Mouse (Mus musculus) heart, postnatal 0 days (tissue): ENCODE results near the gene Ptpn11. TPM values are rescaled to one million over a fixed set of nuclear protein-coding genes. Genes with fewer than 3 reads are reported as not detected.

Experiments
- ATAC-seq: fragments of 200-750 bp; cut with Nextera tagmentation; 2 replicates; pipeline ENCODE4 v1.8.0; 2017; ENCODE audit warnings: low read depth, moderate number of reproducible peaks, moderate library complexity; ENCODE audit not compliant: insufficient read depth
- DNase-seq: peaks from one replicate; pipeline ENCODE4 v3.0.0-alpha.2; 2016; ENCODE audit warnings: low spot score
- H3K27ac ChIP-seq: fragments of 300-500 bp; sonication (generic); 2 replicates; pipeline ENCODE4 v1.5.1; 2014; ENCODE audit warnings: low read depth, mild to moderate bottlenecking
- H3K27me3 ChIP-seq: fragments of 300-500 bp; sonication (generic); 2 replicates; pipeline ENCODE4 v1.6.1; 2014; ENCODE audit warnings: low read length, mixed read lengths; ENCODE audit not compliant: control insufficient read depth, insufficient read depth
- H3K36me3 ChIP-seq: fragments of 300-500 bp; sonication (generic); replicated peaks from 2 replicates; pipeline ENCODE4 v1.6.1; 2014; ENCODE audit warnings: low read length, mixed read lengths; ENCODE audit not compliant: control insufficient read depth, insufficient read depth
- H3K4me1 ChIP-seq: fragments of 300-500 bp; sonication (generic); 2 replicates; pipeline ENCODE4 v1.6.1; 2014; ENCODE audit warnings: antibody characterized with exemption; ENCODE audit not compliant: control insufficient read depth, insufficient read depth
- H3K4me2 ChIP-seq: fragments of 300-500 bp; sonication (generic); 2 replicates; pipeline ENCODE4 v1.6.1; 2014; ENCODE audit warnings: low read depth, mild to moderate bottlenecking, low read length, moderate library complexity
- H3K4me3 ChIP-seq: fragments of 300-500 bp; sonication (generic); 2 replicates; pipeline ENCODE4 v1.5.1; 2014; ENCODE audit warnings: low read depth, low read length
- H3K9ac ChIP-seq: fragments of 300-500 bp; sonication (generic); replicated peaks from 2 replicates; pipeline ENCODE4 v1.6.1; 2014; ENCODE audit warnings: low read depth, low read length, mixed read lengths
- H3K9me3 ChIP-seq: fragments of 300-500 bp; sonication (generic); replicated peaks from 2 replicates; pipeline ENCODE4 v1.6.1; 2016; ENCODE audit warnings: low read length; ENCODE audit not compliant: control insufficient read depth
- CTCF ChIP-seq: IDR thresholded peaks from 2 replicates; pipeline ENCODE4 v1.5.1; 2016; ENCODE audit warnings: antibody characterized with exemption, control low read depth, low read depth
- EP300 ChIP-seq: IDR thresholded peaks from 2 replicates; pipeline ENCODE4 v1.6.1; 2016; ENCODE audit warnings: antibody characterized with exemption, low read depth
- WGBS: fragments of 180-500 bp; shearing (Covaris S2); extraction: QIAGEN DNeasy Blood & Tissue Kit; methylation state at CpG from one replicate; pipeline ENCODE4 v1.1.7; 2014; 5-methylcytosine and 5-hydroxymethylcytosine counted together
- polyA plus RNA-seq: library from polyadenylated mRNA; unstranded; fragments of >200 nt; fragmentation: Nextera tagmentation; extraction: Ambion mirVana; gene quantifications from 2 replicates; pipeline ENCODE4 v1.2.1, GENCODE M21; 2015
- total RNA-seq: library from RNA; depleted of rRNA; stranded (reverse); fragments of >200 nt; gene quantifications from 2 replicates; pipeline ENCODE4 v1.2.3, GENCODE M21; 2014; ENCODE audit warnings: low replicate concordance

The Ptpn11 gene
- total and polyA plus RNA-seq, 2 experiments from 2014 or later, result 24.7 to 45.5 TPM

DNA sequence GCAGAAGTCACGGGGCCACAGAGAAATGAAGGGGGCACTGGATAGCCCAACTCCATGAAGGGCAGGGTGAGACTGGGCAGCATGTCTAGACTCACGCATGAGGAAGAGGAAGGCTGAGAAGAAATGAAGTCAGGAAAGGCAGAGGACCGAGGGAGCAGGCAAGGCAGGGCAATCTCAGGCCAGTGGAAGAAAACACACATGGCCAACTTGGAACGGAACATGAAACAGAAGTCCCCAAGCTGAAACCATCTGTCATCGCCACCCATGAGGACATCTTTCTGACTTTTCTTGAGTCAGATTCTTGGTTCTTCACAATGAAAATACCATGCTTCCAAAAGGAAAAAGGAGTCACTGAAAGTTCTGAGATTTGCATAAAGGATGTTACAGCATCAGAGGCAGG is 33.7 kb downstream of the Ptpn11 start:
- WGBS, result 90% methylated on average over 5 of the region's 5 CpGs
- ATAC-seq (no peak), DNase-seq (no peak)
- Histone ChIP-seq H3K27ac (no peak overlapping the region), H3K36me3 (peaks cover 80% of the 10 kb centered on the region), H3K4me3 (no peak overlapping the region), H3K9me3 (no peaks in the 10 kb centered on the region), H3K9ac (no peak overlapping the region), H3K4me2 (no peak overlapping the region), H3K4me1 (peaks cover 17% of the 10 kb centered on the region), H3K27me3 (no peaks in the 10 kb centered on the region)
- no peak for TF ChIP-seq EP300
- TF ChIP-seq CTCF, result no peak

GRCm38 (mm10) chr5:121157017-121157416 is 34.2 kb downstream of the Ptpn11 start:
- H3K9ac ChIP-seq, result no peak overlapping the region
- WGBS, result 23% methylated on average over 2 of the region's 2 CpGs
- no peak overlapping the region for H3K27ac ChIP-seq
- H3K4me2 ChIP-seq, result no peak overlapping the region
- ATAC-seq (peak; percentile 42; the same call in 1 of the 2 replicates), DNase-seq (no peak)
- H3K36me3 ChIP-seq, result peaks cover 80% of the 10 kb centered on the region
- H3K9me3 ChIP-seq, result no peaks in the 10 kb centered on the region
- peaks cover 17% of the 10 kb centered on the region for H3K4me1 ChIP-seq
- TF ChIP-seq CTCF, result no peak
- no peak for TF ChIP-seq EP300
- H3K4me3 ChIP-seq, result no peak overlapping the region
- H3K27me3 ChIP-seq, result no peaks in the 10 kb centered on the region

GRCm38 (mm10) chr5:121156121-121156520 is 35.1 kb downstream of the Ptpn11 start:
- Histone ChIP-seq H3K4me3 (no peak overlapping the region), H3K27ac (peak overlapping the region; percentile 7; the same call in 1 of the 2 replicates), H3K9ac (no peak overlapping the region), H3K9me3 (no peaks in the 10 kb centered on the region), H3K4me1 (peaks cover 17% of the 10 kb centered on the region), H3K36me3 (peaks cover 81% of the 10 kb centered on the region), H3K27me3 (no peaks in the 10 kb centered on the region), H3K4me2 (no peak overlapping the region)
- TF ChIP-seq CTCF, result no peak
- 67% methylated on average over 4 of the region's 4 CpGs for WGBS
- ATAC-seq (0 out of 2 replicates have a peak, but pooled peaks have one; percentile 9), DNase-seq (no peak)

GRCm38 (mm10) chr5:121150684-121151083 is 40.5 kb downstream of the Ptpn11 start:
- Histone ChIP-seq H3K9me3 (no peaks in the 10 kb centered on the region), H3K4me3 (no peak overlapping the region), H3K27ac (no peak overlapping the region), H3K27me3 (no peaks in the 10 kb centered on the region), H3K36me3 (peaks cover 93% of the 10 kb centered on the region), H3K4me2 (no peak overlapping the region), H3K4me1 (no peaks in the 10 kb centered on the region), H3K9ac (no peak overlapping the region)
- ATAC-seq (no peak), DNase-seq (no peak)
- TF ChIP-seq CTCF, result no peak
- TF ChIP-seq EP300, result no peak
- 84% methylated on average over 4 of the region's 4 CpGs for WGBS

DNA sequence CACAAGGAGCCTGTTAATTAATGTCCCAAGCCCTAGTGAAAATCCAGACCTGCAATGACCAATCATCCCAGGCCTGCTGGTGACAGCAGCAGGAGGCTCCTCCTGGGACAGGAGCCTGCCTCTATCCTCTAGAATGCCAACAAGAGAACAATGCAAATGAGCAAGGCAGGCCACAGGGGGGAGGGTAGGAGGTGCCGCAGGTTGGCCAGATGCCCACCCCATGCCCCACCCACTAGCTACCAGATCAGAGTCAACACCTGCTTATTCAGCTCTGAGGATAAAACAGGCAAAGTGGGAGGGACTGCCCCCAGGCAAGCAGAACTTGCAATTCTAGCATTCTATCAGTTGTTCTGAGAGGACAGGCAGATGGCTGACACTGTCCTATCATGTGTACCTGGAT is 42.0 kb downstream of the Ptpn11 start:
- no peak overlapping the region for H3K4me3 ChIP-seq
- peak; percentile 56 for ATAC-seq
- H3K9me3 ChIP-seq, result no peaks in the 10 kb centered on the region
- no peak overlapping the region for H3K9ac ChIP-seq
- peaks cover 93% of the 10 kb centered on the region for H3K36me3 ChIP-seq
- H3K27me3 ChIP-seq, result no peaks in the 10 kb centered on the region
- no peak for DNase-seq
- TF ChIP-seq EP300 (no peak), CTCF (no peak)
- H3K27ac ChIP-seq, result no peak overlapping the region
- 18% methylated on average over 1 of the region's 1 CpGs for WGBS
- no peaks in the 10 kb centered on the region for H3K4me1 ChIP-seq
- no peak overlapping the region for H3K4me2 ChIP-seq

GRCm38 (mm10) chr5:121146275-121146674 is 44.9 kb downstream of the Ptpn11 start:
- 82% methylated on average over 5 of the region's 5 CpGs for WGBS
- H3K9ac ChIP-seq, result no peak overlapping the region
- no peak overlapping the region for H3K27ac ChIP-seq
- DNase-seq, result no peak
- no peaks in the 10 kb centered on the region for H3K9me3 ChIP-seq
- no peak for ATAC-seq
- peaks cover 93% of the 10 kb centered on the region for H3K36me3 ChIP-seq
- H3K4me3 ChIP-seq, result no peak overlapping the region
- H3K27me3 ChIP-seq, result no peaks in the 10 kb centered on the region
- no peaks in the 10 kb centered on the region for H3K4me1 ChIP-seq
- no peak overlapping the region for H3K4me2 ChIP-seq
- TF ChIP-seq CTCF (no peak), EP300 (no peak)
